Mouse (Mus musculus) heart, postnatal 25 days (tissue): ENCODE measurements around the gene Syt2. TPM values are rescaled to one million over a fixed set of nuclear protein-coding genes. Genes with fewer than 3 reads are reported as not detected.

ENCODE experiments used
- DNase-seq: peaks from one replicate; pipeline ENCODE4 v3.0.0; 2022; ENCODE audit warnings: low spot score
- intact Hi-C: fragments of 180-260 bp; cut with DNase I; formaldehyde crosslinking; loops from one replicate; pipeline ENCODE4 v1.15.1; 2025
- total RNA-seq, 2 experiments: library from RNA; stranded (reverse); gene quantifications; 2 replicates each; pipeline ENCODE4 v1.2.3; 2021

The Syt2 gene
- total RNA-seq, 2 experiments from 2014 or later, result not detected

- DNase-seq, result no peak
- intact Hi-C loops, result no loop called here
Observed at GRCm38 (mm10) chr1:134760642-134761041, 114.2 kb downstream of the Syt2 start.

- intact Hi-C loops, result no loop called here
- no peak for DNase-seq
Observed at GRCm38 (mm10) chr1:134761534-134761933, 115.1 kb downstream of the Syt2 start.

- intact Hi-C loops, result no loop called here
- DNase-seq, result no peak
Observed at GRCm38 (mm10) chr1:134763250-134763649, 116.8 kb downstream of the Syt2 start.

GRCm38 (mm10) chr1:134763776-134764438, 117.4 kb downstream of the Syt2 start:
- intact Hi-C loops, result no loop called here
- no peak for DNase-seq

- intact Hi-C loops, result no loop called here
- DNase-seq, result no peak
Observed at GRCm38 (mm10) chr1:134764831-134765458, 118.5 kb downstream of the Syt2 start.

- no peak for DNase-seq
- intact Hi-C loops, result no loop called here
Observed at GRCm38 (mm10) chr1:134766448-134766847, 120.0 kb downstream of the Syt2 start.

- intact Hi-C loops, result no loop called here
- DNase-seq, result no peak
Observed at GRCm38 (mm10) chr1:134770312-134770711, 123.8 kb downstream of the Syt2 start.

GRCm38 (mm10) chr1:134771353-134771752, 124.9 kb downstream of the Syt2 start:
- DNase-seq, result peak; percentile 66
- intact Hi-C loops, result no loop called here

GRCm38 (mm10) chr1:134771999-134772398, 125.5 kb downstream of the Syt2 start:
- DNase-seq, result no peak
- intact Hi-C loops, result loop anchor here (2.0 kb wide), 1 partner anchor 31 kb away; no protein-coding TSS in a partner anchor

GRCm38 (mm10) chr1:134772821-134773220, 126.3 kb downstream of the Syt2 start:
- no peak for DNase-seq
- intact Hi-C loops, result loop anchor here (2.0 kb wide), 1 partner anchor 30 kb away; no protein-coding TSS in a partner anchor

- no peak for DNase-seq
- intact Hi-C loops, result loop anchor here (2.0 kb wide), 1 partner anchor 30 kb away; no protein-coding TSS in a partner anchor
Observed at GRCm38 (mm10) chr1:134773256-134773655, 126.8 kb downstream of the Syt2 start.

GRCm38 (mm10) chr1:134774247-134774646, 127.8 kb downstream of the Syt2 start:
- intact Hi-C loops, result no loop called here
- DNase-seq, result no peak

GRCm38 (mm10) chr1:134774728-134775287, 128.3 kb downstream of the Syt2 start:
- no peak for DNase-seq
- intact Hi-C loops, result loop anchor here (5.0 kb wide), 1 partner anchor 52 kb away; no protein-coding TSS in a partner anchor

- intact Hi-C loops, result loop anchor here (5.0 kb wide), 1 partner anchor 52 kb away; no protein-coding TSS in a partner anchor
- no peak for DNase-seq
Observed at GRCm38 (mm10) chr1:134775631-134776030, 129.2 kb downstream of the Syt2 start.

- intact Hi-C loops, result loop anchor here (5.0 kb wide), 1 partner anchor 50 kb away; no protein-coding TSS in a partner anchor
- no peak for DNase-seq
Observed at GRCm38 (mm10) chr1:134777201-134777885, 130.9 kb downstream of the Syt2 start.

GRCm38 (mm10) chr1:134777936-134778548, 131.6 kb downstream of the Syt2 start:
- intact Hi-C loops, result loop anchor here (5.0 kb wide), 1 partner anchor 49 kb away; no protein-coding TSS in a partner anchor
- DNase-seq, result no peak

GRCm38 (mm10) chr1:134782797-134783196, 136.3 kb downstream of the Syt2 start:
- DNase-seq, result no peak
- intact Hi-C loops, result no loop called here

- intact Hi-C loops, result no loop called here
- DNase-seq, result no peak
Observed at GRCm38 (mm10) chr1:134783958-134784357, 137.5 kb downstream of the Syt2 start.

GRCm38 (mm10) chr1:134784481-134784880, 138.0 kb downstream of the Syt2 start:
- intact Hi-C loops, result no loop called here
- no peak for DNase-seq

GRCm38 (mm10) chr1:134784911-134785310, 138.4 kb downstream of the Syt2 start:
- intact Hi-C loops, result no loop called here
- no peak for DNase-seq
